Mouse (Mus musculus) ovary, adult 18-20 months (tissue): ENCODE measurements around the gene Prps1.
"Not testable (repeated sequence)": the region's sequence is repeated elsewhere in the genome, so short reads cannot be mapped to it uniquely, and the experiment has no call there.

ENCODE experiments used
- DNase-seq: peaks from one replicate; pipeline ENCODE4 v3.0.0; 2022; ENCODE audit warnings: low spot score, mixed read lengths

Prps1 gene

GRCm38 (mm10) chrX:140501401-140502301, 45.2 kb downstream of the Prps1 start:
- no peak for DNase-seq

- DNase-seq = peak; percentile 39
Measured at GRCm38 (mm10) chrX:140503905-140504304, 47.5 kb downstream of the Prps1 start.

- peak; percentile 52 for DNase-seq
Measured at GRCm38 (mm10) chrX:140505497-140506238, 49.3 kb downstream of the Prps1 start.

- no peak for DNase-seq
Measured at GRCm38 (mm10) chrX:140506436-140507180, 50.2 kb downstream of the Prps1 start.

GRCm38 (mm10) chrX:140507377-140507776, 51.0 kb downstream of the Prps1 start:
- DNase-seq = no peak

- DNase-seq = not testable (repeated sequence)
Measured at GRCm38 (mm10) chrX:140508791-140509190, 52.4 kb downstream of the Prps1 start.

GRCm38 (mm10) chrX:140509817-140510216, 53.4 kb downstream of the Prps1 start:
- no peak for DNase-seq

- DNase-seq = peak; percentile 69
Measured at GRCm38 (mm10) chrX:140510696-140511429, 54.5 kb downstream of the Prps1 start.

GRCm38 (mm10) chrX:140511687-140512651, 55.6 kb downstream of the Prps1 start:
- DNase-seq = no peak

- no peak for DNase-seq
Measured at GRCm38 (mm10) chrX:140513379-140513778, 57.0 kb downstream of the Prps1 start.

- DNase-seq = no peak
Measured at GRCm38 (mm10) chrX:140518351-140518750, 61.9 kb downstream of the Prps1 start.

GRCm38 (mm10) chrX:140520146-140521102, 64.0 kb downstream of the Prps1 start:
- DNase-seq = peak; percentile 90

- no peak for DNase-seq
Measured at GRCm38 (mm10) chrX:140522071-140522765, 65.8 kb downstream of the Prps1 start.

- no peak for DNase-seq
Measured at GRCm38 (mm10) chrX:140524231-140524630, 67.8 kb downstream of the Prps1 start.
